Mouse (Mus musculus) G1E (cell line): ENCODE measurements around the gene Hoxc9.

Source experiments
- CTCF ChIP-seq: IDR thresholded peaks from 2 replicates; pipeline ENCODE4 v1.5.1; 2012; ENCODE audit warnings: low read depth, low read length, inconsistent platforms, mixed read lengths
- GATA1 ChIP-seq: IDR thresholded peaks from 2 replicates; pipeline ENCODE4 v1.6.1; 2012; ENCODE audit warnings: borderline replicate concordance, low read length, inconsistent platforms, mixed read lengths
- GATA2 ChIP-seq: IDR thresholded peaks from 2 replicates; pipeline ENCODE4 v1.6.1; 2012; ENCODE audit warnings: low read depth, low read length, inconsistent platforms, borderline replicate concordance
- POLR2AphosphoS5 ChIP-seq: IDR thresholded peaks from 2 replicates; pipeline ENCODE4 v1.6.1; 2012; ENCODE audit warnings: low read depth, low read length, inconsistent platforms; ENCODE audit not compliant: insufficient replicate concordance
- TAL1 ChIP-seq: conservative IDR thresholded peaks from 2 replicates; pipeline ENCODE4 v1.6.1; 2012; ENCODE audit warnings: low read depth, low read length, inconsistent platforms, mixed read lengths

DNA sequence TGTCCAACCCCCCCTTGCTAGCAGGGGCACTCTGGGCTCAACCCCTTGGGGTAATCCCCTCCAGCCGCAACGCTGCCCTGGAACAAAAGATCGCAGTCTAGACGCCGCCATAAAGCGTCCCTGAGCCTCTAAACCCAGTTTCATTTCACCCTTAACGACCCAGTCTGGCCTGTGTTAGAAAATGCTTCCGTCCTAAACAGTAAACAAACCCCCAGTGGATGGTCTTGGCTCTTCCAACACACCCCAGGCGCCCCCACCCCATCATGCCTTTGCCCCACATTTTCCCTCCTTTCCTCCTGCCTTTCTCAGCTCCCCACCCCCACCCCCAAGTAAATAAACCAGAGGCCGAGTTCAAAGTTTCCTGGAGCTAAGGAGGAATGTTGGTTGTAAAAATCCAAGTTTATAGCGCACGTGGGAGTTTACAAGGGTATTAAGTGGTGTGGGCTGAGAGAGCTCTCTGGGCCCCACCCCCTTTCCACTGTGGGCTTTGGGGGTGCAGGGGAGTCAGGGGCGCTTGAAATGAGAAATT is 16.5 kb upstream of the Hoxc9 start:
- TF ChIP-seq CTCF: no peak
- no peak for TF ChIP-seq GATA1
- TF ChIP-seq POLR2AphosphoS5: no peak
- no peak for TF ChIP-seq TAL1
- TF ChIP-seq GATA2: no peak
